Mouse (Mus musculus) embryonic facial prominence, embryonic 15.5 days (tissue): ENCODE data around the gene Ints2. TPM values are rescaled to one million over a fixed set of nuclear protein-coding genes. Genes with fewer than 3 reads are reported as not detected.
A peak's percentile ranks its signal among the peaks of the same experiment; 100 is the strongest.
"Not testable (repeated sequence)": the region's sequence is repeated elsewhere in the genome, so short reads cannot be mapped to it uniquely, and the experiment has no call there.

Source experiments
- ATAC-seq: fragments of 200-750 bp; cut with Nextera tagmentation; 2 replicates; pipeline ENCODE4 v1.8.0; 2017; ENCODE audit warnings: low read depth, moderate TSS enrichment; ENCODE audit not compliant: insufficient number of reproducible peaks, low FRiP score, low TSS enrichment
- H3K27ac ChIP-seq: fragments of 300-500 bp; sonication (generic); replicated peaks from 2 replicates; pipeline ENCODE4 v1.5.1; 2015; ENCODE audit warnings: mild to moderate bottlenecking, inconsistent platforms
- H3K27me3 ChIP-seq: fragments of 300-500 bp; sonication (generic); 2 replicates; pipeline ENCODE4 v1.6.1; 2015; ENCODE audit warnings: inconsistent platforms
- H3K36me3 ChIP-seq: fragments of 300-500 bp; sonication (generic); 2 replicates; pipeline ENCODE4 v1.6.1; 2015; ENCODE audit warnings: mild to moderate bottlenecking, inconsistent platforms
- H3K4me1 ChIP-seq: fragments of 300-500 bp; sonication (generic); 2 replicates; pipeline ENCODE4 v1.6.1; 2015; ENCODE audit warnings: inconsistent platforms
- H3K4me2 ChIP-seq: fragments of 300-500 bp; sonication (generic); replicated peaks from 2 replicates; pipeline ENCODE4 v1.6.1; 2015; ENCODE audit warnings: mild to moderate bottlenecking, inconsistent platforms
- H3K4me3 ChIP-seq: fragments of 300-500 bp; sonication (generic); replicated peaks from 2 replicates; pipeline ENCODE4 v1.5.1; 2015; ENCODE audit warnings: mild to moderate bottlenecking, inconsistent platforms
- H3K9ac ChIP-seq: fragments of 300-500 bp; sonication (generic); 2 replicates; pipeline ENCODE4 v1.6.1; 2015; ENCODE audit warnings: inconsistent platforms
- H3K9me3 ChIP-seq: fragments of 300-500 bp; sonication (generic); replicated peaks from 2 replicates; pipeline ENCODE4 v1.6.1; 2016; ENCODE audit warnings: inconsistent platforms
- WGBS: fragments of 180-500 bp; shearing (Covaris S2); methylation state at CpG from one replicate; pipeline ENCODE4 v1.1.7; 2015; 5-methylcytosine and 5-hydroxymethylcytosine counted together
- polyA plus RNA-seq: library from polyadenylated mRNA; unstranded; fragments of >200 nt; fragmentation: Nextera tagmentation; extraction: Ambion mirVana; gene quantifications from 2 replicates; pipeline ENCODE4 v1.2.1, GENCODE M21; 2015

Ints2 gene
- polyA plus RNA-seq, result 23.7 and 24.7 TPM in 2 replicates

GRCm38 (mm10) chr11:86257460-86258076 lies at the start of gene Ints2:
Ints2 (minus strand) TSS chr11:86257575.
- peak; percentile 92 for ATAC-seq
- 7% methylated on average over 32 of the region's 32 CpGs for WGBS
- Histone ChIP-seq H3K27me3 (no peaks in the 10 kb centered on the region), H3K9ac (peak within 1 kb of the TSS; percentile 74), H3K4me1 (peaks cover 10% of the 10 kb centered on the region), H3K36me3 (peaks cover 7% of the 10 kb centered on the region; the same call in 1 of the 2 replicates), H3K9me3 (no peaks in the 10 kb centered on the region), H3K4me2 (peak within 1 kb of the TSS; percentile 68), H3K27ac (peak within 1 kb of the TSS; percentile 85), H3K4me3 (peak within 1 kb of the TSS; percentile 72)

- not testable (repeated sequence) for ATAC-seq, H3K9me3 ChIP-seq, H3K27me3 ChIP-seq, H3K9ac ChIP-seq, H3K4me2 ChIP-seq, H3K4me1 ChIP-seq, H3K27ac ChIP-seq, H3K4me3 ChIP-seq
- 94% methylated on average over 10 of the region's 10 CpGs for WGBS
- peaks cover 23% of the 10 kb centered on the region; the same call in 1 of the 2 replicates for H3K36me3 ChIP-seq
Measured at GRCm38 (mm10) chr11:86292201-86292600, 34.8 kb upstream of the Ints2 start.

GRCm38 (mm10) chr11:86291714-86292113 lies 34.3 kb upstream of the Ints2 start:
- Histone ChIP-seq H3K9ac (no peak overlapping the region), H3K4me3 (no peak overlapping the region), H3K4me1 (no peaks in the 10 kb centered on the region), H3K27me3 (no peaks in the 10 kb centered on the region), H3K9me3 (no peaks in the 10 kb centered on the region), H3K27ac (no peak overlapping the region), H3K36me3 (peaks cover 24% of the 10 kb centered on the region), H3K4me2 (no peak overlapping the region)
- no peak for ATAC-seq
- 85% methylated on average over 6 of the region's 6 CpGs for WGBS

GRCm38 (mm10) chr11:86285729-86286128 lies 28.4 kb upstream of the Ints2 start:
- ATAC-seq, result no peak
- WGBS, result 93% methylated on average over 8 of the region's 8 CpGs

GRCm38 (mm10) chr11:86278442-86279102 lies 21.2 kb upstream of the Ints2 start:
- peaks cover 73% of the 10 kb centered on the region for H3K36me3 ChIP-seq
- H3K4me2 ChIP-seq, result no peak overlapping the region
- H3K9me3 ChIP-seq, result no peaks in the 10 kb centered on the region
- no peak overlapping the region for H3K27ac ChIP-seq
- H3K27me3 ChIP-seq, result no peaks in the 10 kb centered on the region
- ATAC-seq, result no peak
- no peaks in the 10 kb centered on the region for H3K4me1 ChIP-seq
- WGBS, result 94% methylated on average over 6 of the region's 6 CpGs
- H3K4me3 ChIP-seq, result no peak overlapping the region
- H3K9ac ChIP-seq, result no peak overlapping the region

More at GRCm38 (mm10) chr11:86285729-86286128, 28.4 kb upstream of the Ints2 start:
- Histone ChIP-seq H3K4me1 (no peaks in the 10 kb centered on the region), H3K9me3 (no peaks in the 10 kb centered on the region), H3K27ac (no peak overlapping the region), H3K36me3 (peaks cover 67% of the 10 kb centered on the region), H3K27me3 (no peaks in the 10 kb centered on the region), H3K4me2 (no peak overlapping the region), H3K4me3 (no peak overlapping the region), H3K9ac (no peak overlapping the region)

GRCm38 (mm10) chr11:86257054-86257453 lies 321 bp downstream of the Ints2 start:
- ATAC-seq, result no peak
- WGBS, result under 1% methylated on average over 22 of the region's 22 CpGs
- peak overlapping the region; percentile 68 for H3K4me2 ChIP-seq
- no peaks in the 10 kb centered on the region for H3K27me3 ChIP-seq
- H3K9me3 ChIP-seq, result no peaks in the 10 kb centered on the region
- peak overlapping the region; percentile 72 for H3K4me3 ChIP-seq
- H3K4me1 ChIP-seq, result peaks cover 10% of the 10 kb centered on the region
- peak overlapping the region; percentile 74 for H3K9ac ChIP-seq
- H3K36me3 ChIP-seq, result peaks cover 12% of the 10 kb centered on the region; the same call in 1 of the 2 replicates
- H3K27ac ChIP-seq, result peak overlapping the region; percentile 85

- Histone ChIP-seq H3K27me3 (no peaks in the 10 kb centered on the region), H3K36me3 (peaks cover 32% of the 10 kb centered on the region), H3K27ac (no peak overlapping the region), H3K9me3 (no peaks in the 10 kb centered on the region), H3K4me1 (peaks cover 10% of the 10 kb centered on the region), H3K4me2 (no peak overlapping the region), H3K9ac (no peak overlapping the region), H3K4me3 (no peak overlapping the region)
- WGBS, result 85% methylated on average over 1 of the region's 1 CpGs
- no peak for ATAC-seq
Measured at GRCm38 (mm10) chr11:86253342-86253741, 4.0 kb downstream of the Ints2 start.

- H3K27me3 ChIP-seq, result no peaks in the 10 kb centered on the region
- 62% methylated on average over 4 of the region's 4 CpGs for WGBS
- H3K27ac ChIP-seq, result no peak overlapping the region
- no peak overlapping the region for H3K9ac ChIP-seq
- no peak for ATAC-seq
- no peaks in the 10 kb centered on the region for H3K9me3 ChIP-seq
- no peak overlapping the region for H3K4me2 ChIP-seq
- H3K4me3 ChIP-seq, result no peak overlapping the region
- no peaks in the 10 kb centered on the region for H3K4me1 ChIP-seq
- peaks cover 44% of the 10 kb centered on the region for H3K36me3 ChIP-seq
Measured at GRCm38 (mm10) chr11:86232446-86232845, 24.9 kb downstream of the Ints2 start.

- Histone ChIP-seq H3K4me1 (no peaks in the 10 kb centered on the region), H3K4me2 (no peak overlapping the region), H3K27me3 (no peaks in the 10 kb centered on the region), H3K9ac (no peak overlapping the region), H3K9me3 (no peaks in the 10 kb centered on the region), H3K36me3 (peaks cover 48% of the 10 kb centered on the region), H3K4me3 (no peak overlapping the region), H3K27ac (no peak overlapping the region)
- WGBS, result 93% methylated on average over 13 of the region's 13 CpGs
- no peak for ATAC-seq
Measured at GRCm38 (mm10) chr11:86231781-86232350, 25.5 kb downstream of the Ints2 start.

- ATAC-seq, result no peak
- no peak overlapping the region for H3K4me2 ChIP-seq
- no peaks in the 10 kb centered on the region for H3K4me1 ChIP-seq
- no peak overlapping the region for H3K9ac ChIP-seq
- peaks cover 51% of the 10 kb centered on the region for H3K36me3 ChIP-seq
- no peaks in the 10 kb centered on the region for H3K27me3 ChIP-seq
- H3K9me3 ChIP-seq, result no peaks in the 10 kb centered on the region
- WGBS, result 72% methylated on average over 8 of the region's 8 CpGs
- H3K4me3 ChIP-seq, result no peak overlapping the region
- H3K27ac ChIP-seq, result no peak overlapping the region
Measured at GRCm38 (mm10) chr11:86226646-86227180, 30.7 kb downstream of the Ints2 start.

- Histone ChIP-seq H3K4me3 (no peak overlapping the region), H3K9me3 (no peaks in the 10 kb centered on the region), H3K4me2 (no peak overlapping the region), H3K9ac (no peak overlapping the region), H3K27ac (no peak overlapping the region), H3K27me3 (no peaks in the 10 kb centered on the region), H3K4me1 (no peaks in the 10 kb centered on the region), H3K36me3 (peaks cover 47% of the 10 kb centered on the region)
- no peak for ATAC-seq
- WGBS, result 82% methylated on average over 4 of the region's 4 CpGs
Measured at GRCm38 (mm10) chr11:86225761-86226160, 31.6 kb downstream of the Ints2 start.
